Mouse (Mus musculus): ENCODE data around the gene Zfp57.

- TF ChIP-seq CTCF (IDR thresholded peaks at IDR 0.05; ENCODE audit: control insufficient read depth, insufficient read depth, insufficient replicate concordance, low read depth, low read length) = no peak
- TF ChIP-seq POLR2A (IDR thresholded peaks at IDR 0.05; ENCODE audit: control insufficient read depth, low read depth, low read length) = no peak
Observed at GRCm38 (mm10) chr17:36992336-36993104, 8.4 kb upstream of the Zfp57 start.
